Mouse (Mus musculus): Measurements from ENCODE around the gene Il18bp. TPM values are rescaled to one million over a fixed set of nuclear protein-coding genes. Genes with fewer than 3 reads are reported as not detected.

Il18bp gene
- total and polyA plus RNA-seq, 3 experiments: 1.9 to 3.3 (median 1.9) TPM

- Histone ChIP-seq H3K36me3 (replicated peaks in 1 of 2; ENCODE audit: control insufficient read depth in 1 of 2, insufficient read depth in 1 of 2, low read length in 1 of 2) (peaks cover 0 to 10% of the 10 kb centered on the region in 2 experiments), H3K4me2 (ENCODE audit: insufficient read depth, low read depth, poor library complexity, severe bottlenecking) (no peak overlapping the region), H3K27me3 (replicated peaks) (no peaks in the 10 kb centered on the region), H3K9ac (ENCODE audit: insufficient read depth, low read depth) (no peak overlapping the region), H3K4me1 (ENCODE audit: control insufficient read depth in 1 of 2, insufficient read depth in 2 of 2) (peaks cover 2 to 63% of the 10 kb centered on the region in 2 experiments; a peak in 3 of 4 replicates), H3K27ac (ENCODE audit: insufficient read depth, low read depth) (no peak overlapping the region), H3K79me2 (replicated peaks; ENCODE audit: control insufficient read depth, extremely low read depth, insufficient read depth, poor library complexity, severe bottlenecking) (peaks cover 20% of the 10 kb centered on the region), H3K4me3 (replicated peaks in 1 of 3; ENCODE audit: low read depth in 2 of 3, low read length in 2 of 3, poor library complexity in 1 of 3) (no peak overlapping the region), H3K9me3 (replicated peaks; ENCODE audit: low read length) (no peaks in the 10 kb centered on the region)
- dilution Hi-C loops (cut with MboI; ENCODE audit: extremely low pct_ligation_motif_present, extremely low pct_unique_long_range_greater_than_20kb, low sequenced_read_pairs) (no loop called here), in situ Hi-C loops (cut with MboI; ENCODE audit: low pct_ligation_motif_present, low pct_unique_long_range_greater_than_20kb, low sequenced_read_pairs) (no loop called here)
- TF ChIP-seq SIN3A (IDR thresholded peaks at IDR 0.05; ENCODE audit: low read length): no peak
- TF ChIP-seq RAD21 (IDR thresholded peaks at IDR 0.05; ENCODE audit: low read depth, low read length): no peak
- no peak for TF ChIP-seq MAFK (IDR thresholded peaks at IDR 0.05; ENCODE audit: insufficient replicate concordance, low read length)
- TF ChIP-seq POLR2AphosphoS2 (IDR thresholded peaks at IDR 0.05; ENCODE audit: low read depth, low read length): no peak
- no peak for TF ChIP-seq USF1 (IDR thresholded peaks at IDR 0.05; ENCODE audit: low read depth, low read length)
- no peak for TF ChIP-seq GABPA (IDR thresholded peaks at IDR 0.05; ENCODE audit: insufficient replicate concordance, low read depth, low read length)
- no peak for TF ChIP-seq MAX (IDR thresholded peaks at IDR 0.05; ENCODE audit: low read length)
- no peak for TF ChIP-seq ZMIZ1 (IDR thresholded peaks at IDR 0.05; ENCODE audit: low read depth, low read length)
- no peak for DNase-seq (ENCODE audit: extremely low read depth)
These were observed 49.7 kb downstream of the Il18bp start for GRCm38 (mm10) chr7:101968751-101969150.

- Histone ChIP-seq H3K4me3 (replicated peaks in 1 of 3; ENCODE audit: low read depth in 2 of 3, low read length in 2 of 3, poor library complexity in 1 of 3) (no peak overlapping the region), H3K9me3 (replicated peaks; ENCODE audit: low read length) (no peaks in the 10 kb centered on the region), H3K4me2 (ENCODE audit: insufficient read depth, low read depth, poor library complexity, severe bottlenecking) (no peak overlapping the region), H3K79me2 (replicated peaks; ENCODE audit: control insufficient read depth, extremely low read depth, insufficient read depth, poor library complexity, severe bottlenecking) (peaks cover 8% of the 10 kb centered on the region), H3K27me3 (replicated peaks) (no peaks in the 10 kb centered on the region), H3K9ac (ENCODE audit: insufficient read depth, low read depth) (no peak overlapping the region), H3K36me3 (replicated peaks in 1 of 2; ENCODE audit: control insufficient read depth in 1 of 2, insufficient read depth in 1 of 2, low read length in 1 of 2) (no peaks in the 10 kb centered on the region), H3K4me1 (ENCODE audit: control insufficient read depth in 1 of 2, insufficient read depth in 2 of 2) (peaks cover 0 to 66% of the 10 kb centered on the region in 2 experiments; a peak in 3 of 4 replicates), H3K27ac (ENCODE audit: insufficient read depth, low read depth) (no peak overlapping the region)
- dilution Hi-C loops (cut with MboI; ENCODE audit: extremely low pct_ligation_motif_present, extremely low pct_unique_long_range_greater_than_20kb, low sequenced_read_pairs): no loop called here
- no peak for TF ChIP-seq CTCF (conservative IDR thresholded peaks at IDR 0.05 in 1 of 2, IDR thresholded peaks at IDR 0.05 in 1 of 2; ENCODE audit: low read depth in 2 of 2, low read length in 2 of 2)
- TF ChIP-seq MYC (IDR thresholded peaks at IDR 0.05; ENCODE audit: low read depth, low read length): no peak
- no peak for TF ChIP-seq ZNF384 (IDR thresholded peaks at IDR 0.05; ENCODE audit: low read depth, low read length)
- no peak for TF ChIP-seq MAFK (IDR thresholded peaks at IDR 0.05; ENCODE audit: insufficient replicate concordance, low read length)
- no peak for TF ChIP-seq PAX5 (IDR thresholded peaks at IDR 0.05; ENCODE audit: low read length)
- no peak for TF ChIP-seq ZKSCAN1 (IDR thresholded peaks at IDR 0.05; ENCODE audit: borderline replicate concordance, low read depth, low read length)
- no peak for TF ChIP-seq HCFC1 (IDR thresholded peaks at IDR 0.05; ENCODE audit: low read depth, low read length)
- TF ChIP-seq MAX (IDR thresholded peaks at IDR 0.05; ENCODE audit: low read length): no peak
- TF ChIP-seq ZC3H11A (IDR thresholded peaks at IDR 0.05; ENCODE audit: low read depth, low read length): no peak
- no peak for TF ChIP-seq TCF12 (IDR thresholded peaks at IDR 0.05; ENCODE audit: low read depth, low read length)
- DNase-seq (ENCODE audit: extremely low read depth): no peak
- in situ Hi-C loops (cut with MboI; ENCODE audit: low pct_ligation_motif_present, low pct_unique_long_range_greater_than_20kb, low sequenced_read_pairs): no loop called here
These were observed 51.2 kb downstream of the Il18bp start for GRCm38 (mm10) chr7:101967256-101967655.
